In genomic region chr17:63863012-63863630, GRCm38 (mm10) we compare ENCODE assay signal across 8 mouse cellular contexts. TPM values are rescaled to one million over a fixed set of nuclear protein-coding genes. Genes with fewer than 3 reads are reported as not detected.
A peak's percentile ranks its signal among the peaks of the same experiment; 100 is the strongest.
DNase-seq lines count a peak whose midpoint lies in the region; ATAC-seq and TF ChIP-seq lines count a peak whose summit lies in the region.

TSS of gene Fer (plus strand) at chr17:63863062.

- DNase-seq in lung, adult 2 months: no peak
- DNase-seq in lung, postnatal 4 days: no peak
- DNase-seq in adrenal gland, postnatal 36 days: no peak
- DNase-seq in gastrocnemius, adult 2 months: no peak
- peak; percentile 15 for DNase-seq in induced T-regulatory cell, adult 2 months (ENCODE audit: low read depth)
- DNase-seq in MN1 (ENCODE audit: low spot score): no peak
- DNase-seq in cerebellum, adult 11-12 months: no peak

- peak within 1 kb of the TSS; percentile 98 for H3K4me2 ChIP-seq in liver, embryonic 16.5 days (ENCODE audit: low read depth, low read length)

- no peak for TF ChIP-seq CTCF in lung, adult 2 months (IDR thresholded peaks at IDR 0.05; ENCODE audit: insufficient read depth, low read length)
- no peak for TF ChIP-seq CTCF in gastrocnemius, adult 2 months (IDR thresholded peaks at IDR 0.05)

- peaks cover 10% of the 10 kb centered on the region for H3K27me3 ChIP-seq in liver, embryonic 16.5 days (ENCODE audit: control insufficient read depth, insufficient read depth, low read depth, low read length)

- intact Hi-C loops in gastrocnemius, adult 2 months (cut with DNase I): no loop called here

- H3K4me1 ChIP-seq in lung, adult 2 months (ENCODE audit: control insufficient read depth, insufficient read depth, low read length): peaks cover 3% of the 10 kb centered on the region; the same call in 1 of the 2 replicates
- H3K4me1 ChIP-seq in liver, embryonic 16.5 days (ENCODE audit: control insufficient read depth, low read depth, low read length): peaks cover 13% of the 10 kb centered on the region

- no peaks in the 10 kb centered on the region for H3K36me3 ChIP-seq in liver, embryonic 16.5 days (ENCODE audit: control insufficient read depth, insufficient read depth)

- peak within 1 kb of the TSS; percentile 95 for H3K27ac ChIP-seq in gastrocnemius, adult 2 months
- H3K27ac ChIP-seq in liver, embryonic 16.5 days (ENCODE audit: low read length): peak within 1 kb of the TSS; percentile 70

- H3K9me3 ChIP-seq in liver, embryonic 16.5 days (replicated peaks; ENCODE audit: control insufficient read depth, low read length): no peaks in the 10 kb centered on the region

- WGBS in lung, adult 2 months: 2% methylated on average over 39 of the region's 41 CpGs
- WGBS in liver, embryonic 16.5 days (ENCODE audit: insufficient replicate concordance): 2% methylated on average over 41 of the region's 41 CpGs

- H3K9ac ChIP-seq in liver, embryonic 16.5 days (ENCODE audit: low read depth, low read length): peak within 1 kb of the TSS; percentile 79

- peak within 1 kb of the TSS; percentile 91 for H3K4me3 ChIP-seq in lung, adult 2 months (replicated peaks; ENCODE audit: extremely low read depth, low read depth, low read length)
- peak within 1 kb of the TSS; percentile 94 for H3K4me3 ChIP-seq in gastrocnemius, adult 2 months
- H3K4me3 ChIP-seq in liver, embryonic 16.5 days (ENCODE audit: low read depth, low read length): peak within 1 kb of the TSS; percentile 91

- peak; percentile 20 for ATAC-seq in liver, embryonic 16.5 days (ENCODE audit: low read depth)

- no peak for TF ChIP-seq POLR2A in lung, adult 2 months (IDR thresholded peaks at IDR 0.05; ENCODE audit: borderline replicate concordance, extremely low read depth, low read depth, low read length)

RNA-seq across cellular contexts. Expression of gene Fer, which starts in this region (rescaled TPM):
- 2.0 and 4.3 TPM in 2 replicates for polyA plus RNA-seq in lung, adult 2 months (2012; rRNA removed)
- 10 to 100 TPM; 18.0 to 23.5 TPM for total RNA-seq in adrenal gland, postnatal 36 days (2021)
- 10 to 100 TPM; 11.2 to 12.8 TPM for total RNA-seq in gastrocnemius, adult 2 months (2021)
- 7.6 and 7.8 TPM in 2 replicates for polyA plus RNA-seq in liver, embryonic 16.5 days (2015; fragmentation: Nextera tagmentation; extraction: Ambion mirVana)
